Mouse (Mus musculus) liver, embryonic 14 days (tissue): ENCODE measurements around the gene Efhd2. TPM values are rescaled to one million over a fixed set of nuclear protein-coding genes. Genes with fewer than 3 reads are reported as not detected.

Source experiments
- polyA plus RNA-seq: library from polyadenylated mRNA; depleted of rRNA; stranded (reverse); fragments of >200 nt; gene quantifications from 2 replicates; pipeline ENCODE4 v1.2.3, GENCODE M21; 2012; rRNA removed

Gene Efhd2
- 23.0 and 26.5 TPM in 2 replicates for polyA plus RNA-seq

DNA sequence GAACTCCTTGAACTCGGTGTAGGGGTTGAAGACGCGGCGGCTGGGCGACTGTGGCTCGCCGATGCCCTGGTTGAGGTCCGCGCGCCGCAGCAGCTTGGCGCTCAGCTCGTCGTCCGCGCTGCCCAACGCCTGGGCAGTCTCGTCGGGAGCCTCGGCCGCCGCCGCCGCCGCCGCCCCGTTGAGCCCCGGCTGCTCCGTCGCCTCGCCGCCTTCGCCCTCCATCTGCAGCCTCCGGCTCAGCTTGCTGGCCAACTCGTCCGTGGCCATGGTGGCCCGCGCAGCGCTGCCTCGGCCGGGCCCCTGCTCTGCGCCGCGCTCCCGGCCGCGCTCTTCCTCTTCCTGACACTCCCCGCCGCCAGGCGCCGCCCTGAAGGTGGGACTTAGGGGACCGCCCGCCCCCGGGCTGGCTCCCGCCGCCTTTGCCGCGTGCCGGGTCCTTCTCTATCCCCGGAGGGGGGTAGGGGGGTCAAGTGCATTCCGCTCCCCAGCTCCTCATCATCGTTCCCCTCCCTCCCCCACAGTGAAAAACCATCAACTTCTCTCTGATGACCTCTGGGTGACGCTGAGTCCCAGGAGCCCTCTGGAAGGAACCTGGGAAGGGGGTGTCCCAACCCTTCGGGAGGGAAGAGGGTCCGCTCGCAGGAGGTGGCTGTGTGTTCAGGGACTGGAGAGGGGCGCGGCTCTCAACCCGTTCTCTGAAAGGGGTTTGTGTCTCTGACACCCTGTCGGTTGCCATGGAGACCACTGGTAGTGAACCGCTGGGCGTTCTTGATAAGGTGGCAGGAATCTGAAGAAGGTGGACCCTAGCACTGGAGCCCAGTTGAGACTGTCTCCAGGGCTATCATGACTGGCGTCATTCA, at the start of gene Efhd2:
TSS of gene Efhd2 (minus strand) at position 320 of the 860 bp plus-strand sequence.

DNA sequence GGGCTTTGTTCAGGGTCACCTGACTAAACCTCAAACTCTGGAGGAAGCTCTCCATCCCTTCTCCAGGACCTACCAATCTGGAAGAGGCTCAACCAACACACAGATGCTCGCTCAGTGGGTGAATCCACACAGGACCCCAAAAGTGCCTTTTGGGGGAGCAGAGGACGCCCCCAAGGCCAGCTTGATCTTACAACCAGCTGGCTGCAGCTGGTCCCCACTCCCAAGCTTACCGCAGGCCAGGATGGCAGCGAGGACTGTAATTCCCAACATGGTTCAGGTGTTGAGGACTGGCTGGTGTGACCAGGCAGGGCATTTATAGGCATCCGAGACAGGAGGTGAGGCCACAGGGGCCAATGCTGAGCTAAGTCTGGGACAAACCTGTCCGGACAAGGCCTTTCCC, 28.7 kb downstream of the Efhd2 start, which contains the start of gene Ctrc:
TSS of gene Ctrc (minus strand) at position 361 of the 400 bp plus-strand sequence.

DNA sequence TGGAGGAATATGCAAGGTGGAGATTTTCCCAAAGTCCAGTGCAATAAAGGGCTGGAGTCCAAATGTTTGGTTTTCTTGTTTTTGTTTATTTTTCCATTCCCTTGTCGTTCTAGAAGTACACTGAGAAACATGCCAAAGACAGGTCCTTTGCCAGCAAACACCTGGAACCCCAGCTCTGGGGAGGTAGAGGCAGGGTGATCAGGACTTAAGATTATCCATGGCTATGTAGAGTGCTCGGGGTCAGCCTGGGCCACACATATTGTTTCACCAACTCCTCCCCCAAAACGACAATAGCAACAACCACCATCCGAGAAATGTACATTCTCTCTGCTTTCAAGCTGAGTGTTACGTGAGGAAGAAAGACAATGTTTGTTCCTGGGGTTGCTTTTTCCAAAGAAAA, 48.7 kb downstream of the Efhd2 start, which contains the start of gene Cela2a:
TSS of gene Cela2a (minus strand) at position 101 of the 400 bp plus-strand sequence.

Other genes with a start within 250 kb of the Efhd2 start
- gene Plekhm2, start 210.0 kb downstream of the Efhd2 start, polyA plus RNA-seq: 3.4 and 3.9 TPM in 2 replicates
- gene Rsc1a1, start 189.3 kb downstream of the Efhd2 start, polyA plus RNA-seq: 2.3 and 3.8 TPM in 2 replicates
- 8.7 and 11.1 TPM in 2 replicates for gene Ddi2, start 151.5 kb downstream of the Efhd2 start, polyA plus RNA-seq
- gene Agmat, start 128.2 kb downstream of the Efhd2 start, polyA plus RNA-seq: 10.0 and 12.1 TPM in 2 replicates
- gene Dnajc16, start 84.0 kb downstream of the Efhd2 start, polyA plus RNA-seq: 2.4 and 2.9 TPM in 2 replicates
- 6.8 and 8.4 TPM in 2 replicates for gene Casp9, start 81.3 kb downstream of the Efhd2 start, polyA plus RNA-seq
- gene Cela2a, start 48.8 kb downstream of the Efhd2 start, polyA plus RNA-seq: not detected in 2 replicates
- gene Ctrc, start 28.6 kb downstream of the Efhd2 start, polyA plus RNA-seq: not detected in 2 replicates
- 0.14 and 0.41 TPM in 2 replicates for gene Fhad1, start 140.2 kb upstream of the Efhd2 start, polyA plus RNA-seq
- 7.6 and 8.0 TPM in 2 replicates for gene Tmem51, start 209.4 kb upstream of the Efhd2 start, polyA plus RNA-seq